Mouse (Mus musculus): ENCODE measurements around the gene Fgfr2. TPM values are rescaled to one million over a fixed set of nuclear protein-coding genes. Genes with fewer than 3 reads are reported as not detected.
"Not testable (repeated sequence)": the region's sequence is repeated elsewhere in the genome, so short reads cannot be mapped to it uniquely, and the experiment has no call there.

Gene Fgfr2
- total and polyA plus RNA-seq, 2 experiments from 2014 or later: 12.1 to 32.6 TPM

- Histone ChIP-seq H3K9me3 (ENCODE audit: low read length) (no peaks in the 10 kb centered on the region), H3K4me3 (ENCODE audit: low read depth, low read length) (no peak overlapping the region), H3K36me3 (ENCODE audit: insufficient read depth, low read length) (no peaks in the 10 kb centered on the region), H3K4me1 (ENCODE audit: insufficient read depth, low read length) (no peaks in the 10 kb centered on the region), H3K4me2 (ENCODE audit: low read depth, low read length, poor library complexity, severe bottlenecking) (no peak overlapping the region), H3K9ac (replicated peaks; ENCODE audit: low read length, poor library complexity, severe bottlenecking) (no peak overlapping the region), H3K27me3 (ENCODE audit: insufficient read depth, low read length) (no peaks in the 10 kb centered on the region), H3K27ac (ENCODE audit: low read depth, low read length) (no peak overlapping the region)
- DNase-seq (ENCODE audit: low spot score): no peak
- TF ChIP-seq CTCF (IDR thresholded peaks at IDR 0.05): no peak
- no peak for ATAC-seq (ENCODE audit: low FRiP score)
- WGBS: 71% methylated on average over 3 of the region's 3 CpGs
Observed at GRCm38 (mm10) chr7:130134924-130135365, 2988.2 kb downstream of the Fgfr2 start.

DNA sequence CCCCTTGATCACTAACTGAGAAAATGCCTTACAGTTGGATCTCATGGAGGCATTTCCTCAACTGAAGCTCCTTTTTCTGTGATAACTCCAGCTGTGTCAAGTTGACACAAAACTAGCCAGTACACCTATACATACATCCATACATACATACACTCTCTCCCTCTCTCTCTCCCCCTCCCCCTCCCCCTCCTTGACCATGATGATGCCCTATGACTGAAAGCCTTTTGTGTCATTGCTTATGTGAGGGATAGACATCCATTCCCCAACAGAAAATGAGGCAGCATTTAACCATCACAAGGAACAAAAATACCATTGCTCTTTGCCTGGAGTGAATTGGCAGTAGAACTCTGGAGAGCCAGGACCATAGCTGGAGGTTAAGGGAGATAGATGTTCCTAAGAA, 2988.7 kb downstream of the Fgfr2 start:
- not testable (repeated sequence) for H3K27me3 ChIP-seq (ENCODE audit: insufficient read depth, low read length); H3K36me3 ChIP-seq (ENCODE audit: insufficient read depth, low read length); H3K27ac ChIP-seq (ENCODE audit: low read depth, low read length); ATAC-seq (ENCODE audit: low FRiP score); H3K9me3 ChIP-seq (ENCODE audit: low read length); H3K4me1 ChIP-seq (ENCODE audit: insufficient read depth, low read length); H3K9ac ChIP-seq (replicated peaks; ENCODE audit: low read length, poor library complexity, severe bottlenecking); DNase-seq (ENCODE audit: low spot score); H3K4me3 ChIP-seq (ENCODE audit: low read depth, low read length); H3K4me2 ChIP-seq (ENCODE audit: low read depth, low read length, poor library complexity, severe bottlenecking)

- DNase-seq (ENCODE audit: low spot score) (no peak), ATAC-seq (ENCODE audit: low FRiP score) (no peak)
- H3K36me3 ChIP-seq (ENCODE audit: insufficient read depth, low read length): no peaks in the 10 kb centered on the region
- no peak overlapping the region for H3K27ac ChIP-seq (ENCODE audit: low read depth, low read length)
- no peaks in the 10 kb centered on the region; the same call in 1 of the 2 replicates for H3K4me1 ChIP-seq (ENCODE audit: insufficient read depth, low read length)
- H3K27me3 ChIP-seq (ENCODE audit: insufficient read depth, low read length): no peaks in the 10 kb centered on the region
- no peak for TF ChIP-seq CTCF (IDR thresholded peaks at IDR 0.05)
- no peak overlapping the region for H3K9ac ChIP-seq (replicated peaks; ENCODE audit: low read length, poor library complexity, severe bottlenecking)
- no peak overlapping the region for H3K4me2 ChIP-seq (ENCODE audit: low read depth, low read length, poor library complexity, severe bottlenecking)
- 88% methylated on average over 5 of the region's 5 CpGs for WGBS
- H3K4me3 ChIP-seq (ENCODE audit: low read depth, low read length): no peak overlapping the region
- H3K9me3 ChIP-seq (ENCODE audit: low read length): no peaks in the 10 kb centered on the region
Observed at GRCm38 (mm10) chr7:130130226-130130625, 2992.9 kb downstream of the Fgfr2 start.

DNA sequence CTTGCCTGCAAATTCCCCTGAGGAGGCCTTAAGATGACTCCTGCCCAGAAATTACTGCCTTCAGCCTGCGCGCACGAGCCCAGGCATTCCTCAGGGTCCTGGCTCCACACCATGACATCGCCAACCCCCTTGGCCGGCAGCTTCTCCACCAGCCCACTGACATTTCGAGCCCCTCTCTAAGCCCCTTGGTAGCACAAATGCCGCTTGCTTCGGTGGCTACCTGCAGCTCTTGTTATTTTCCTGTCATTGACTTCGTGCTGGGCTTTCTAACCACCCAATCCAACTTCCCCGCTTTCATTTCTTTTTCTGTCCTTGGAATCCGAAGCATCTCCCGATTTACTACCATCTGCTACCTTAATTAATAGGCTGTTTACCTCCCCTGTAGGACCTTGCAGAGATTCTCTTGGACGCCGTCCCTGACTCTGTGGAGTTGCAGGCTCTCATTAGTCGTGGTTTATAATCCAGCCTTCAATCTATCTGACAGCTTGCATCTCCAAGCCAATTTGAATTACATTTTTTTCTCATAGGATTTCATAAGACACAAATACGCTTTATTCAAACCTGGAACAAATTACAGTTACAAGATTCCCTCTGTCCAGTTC, 2993.7 kb downstream of the Fgfr2 start:
- Histone ChIP-seq H3K4me1 (ENCODE audit: insufficient read depth, low read length) (no peaks in the 10 kb centered on the region; the same call in 1 of the 2 replicates), H3K4me3 (ENCODE audit: low read depth, low read length) (no peak overlapping the region), H3K27me3 (ENCODE audit: insufficient read depth, low read length) (no peaks in the 10 kb centered on the region), H3K27ac (ENCODE audit: low read depth, low read length) (no peak overlapping the region), H3K9ac (replicated peaks; ENCODE audit: low read length, poor library complexity, severe bottlenecking) (no peak overlapping the region), H3K9me3 (ENCODE audit: low read length) (no peaks in the 10 kb centered on the region), H3K4me2 (ENCODE audit: low read depth, low read length, poor library complexity, severe bottlenecking) (peak overlapping the region; percentile 18), H3K36me3 (ENCODE audit: insufficient read depth, low read length) (no peaks in the 10 kb centered on the region)
- 19% methylated on average over 16 of the region's 16 CpGs for WGBS
- TF ChIP-seq CTCF (IDR thresholded peaks at IDR 0.05): no peak
- peak; percentile 77 for DNase-seq (ENCODE audit: low spot score)
- ATAC-seq (ENCODE audit: low FRiP score): no peak

DNA sequence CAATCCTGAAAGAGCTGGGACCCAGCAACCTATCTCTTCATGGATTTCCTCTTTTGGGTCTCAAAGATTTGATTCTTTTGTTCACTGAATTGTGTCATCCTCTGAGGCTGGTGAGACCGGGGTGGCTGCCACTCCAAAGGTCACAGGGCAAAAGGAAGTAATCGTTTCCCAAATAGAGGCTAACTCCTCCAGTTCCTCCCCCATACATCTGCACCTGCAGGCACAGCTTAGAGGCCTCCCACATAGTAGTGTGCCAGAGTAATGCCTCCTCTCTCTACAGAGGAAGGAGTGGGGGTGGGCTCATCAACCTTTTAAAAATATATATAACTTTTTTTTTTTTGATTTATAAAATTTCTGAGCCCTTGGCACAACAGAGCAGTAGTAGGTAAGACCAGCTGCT, 3001.6 kb downstream of the Fgfr2 start:
- TF ChIP-seq CTCF (IDR thresholded peaks at IDR 0.05): no peak
- Histone ChIP-seq H3K4me2 (ENCODE audit: low read depth, low read length, poor library complexity, severe bottlenecking) (no peak overlapping the region), H3K36me3 (ENCODE audit: insufficient read depth, low read length) (no peaks in the 10 kb centered on the region), H3K27ac (ENCODE audit: low read depth, low read length) (no peak overlapping the region), H3K9ac (replicated peaks; ENCODE audit: low read length, poor library complexity, severe bottlenecking) (no peak overlapping the region), H3K4me3 (ENCODE audit: low read depth, low read length) (no peak overlapping the region), H3K9me3 (ENCODE audit: low read length) (no peaks in the 10 kb centered on the region), H3K27me3 (ENCODE audit: insufficient read depth, low read length) (no peaks in the 10 kb centered on the region), H3K4me1 (ENCODE audit: insufficient read depth, low read length) (peaks cover 7% of the 10 kb centered on the region; the same call in 1 of the 2 replicates)
- DNase-seq (ENCODE audit: low spot score) (no peak), ATAC-seq (ENCODE audit: low FRiP score) (no peak)
- WGBS: 18% methylated on average over 2 of the region's 2 CpGs

DNA sequence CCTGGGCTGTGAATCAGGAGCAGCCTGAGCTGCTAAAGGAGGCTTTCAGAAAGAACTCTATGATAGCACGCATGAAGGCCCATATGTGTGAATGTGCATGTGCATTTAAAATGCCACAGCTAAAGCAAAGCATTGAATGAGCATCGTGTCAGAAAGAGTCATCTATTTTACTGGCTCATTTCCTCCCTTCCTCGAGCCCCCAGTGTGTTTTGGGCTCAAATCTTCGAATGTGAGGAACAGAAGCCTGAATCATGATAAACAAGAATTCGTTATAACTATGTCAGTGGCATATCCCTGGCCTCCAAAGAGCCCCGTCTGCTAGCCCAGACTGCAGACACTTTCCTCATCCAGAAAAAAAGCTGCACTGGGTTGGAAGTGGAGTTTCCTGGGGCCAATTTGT, 3003.7 kb downstream of the Fgfr2 start:
- Histone ChIP-seq H3K4me1 (ENCODE audit: insufficient read depth, low read length) (peaks cover 7% of the 10 kb centered on the region; the same call in 1 of the 2 replicates), H3K4me2 (ENCODE audit: low read depth, low read length, poor library complexity, severe bottlenecking) (no peak overlapping the region), H3K4me3 (ENCODE audit: low read depth, low read length) (no peak overlapping the region), H3K27ac (ENCODE audit: low read depth, low read length) (no peak overlapping the region), H3K9ac (replicated peaks; ENCODE audit: low read length, poor library complexity, severe bottlenecking) (no peak overlapping the region), H3K27me3 (ENCODE audit: insufficient read depth, low read length) (no peaks in the 10 kb centered on the region), H3K36me3 (ENCODE audit: insufficient read depth, low read length) (no peaks in the 10 kb centered on the region), H3K9me3 (ENCODE audit: low read length) (no peaks in the 10 kb centered on the region)
- no peak for TF ChIP-seq CTCF (IDR thresholded peaks at IDR 0.05)
- no peak for DNase-seq (ENCODE audit: low spot score)
- ATAC-seq (ENCODE audit: low FRiP score): no peak
- WGBS: 55% methylated on average over 6 of the region's 6 CpGs

All from midbrain, postnatal 0 days (tissue).